Mouse (Mus musculus) layer of hippocampus, adult 8-10 months (tissue): Measurements from ENCODE around the gene Bmpr1b. TPM values are rescaled to one million over a fixed set of nuclear protein-coding genes. Genes with fewer than 3 reads are reported as not detected.

Experiments
- DNase-seq, 2 experiments: peaks; one replicate each; pipeline ENCODE4 v3.0.0; 2022; ENCODE audit warnings: low spot score in 2 of 2
- total RNA-seq, 4 experiments: library from RNA; stranded (reverse); gene quantifications; 2 replicates each; pipeline ENCODE4 v1.2.4; 2022

The Bmpr1b gene
- total RNA-seq, 4 experiments from 2014 or later = 20.4 to 22.9 (median 21.7) TPM

GRCm38 (mm10) chr3:142114190-142114589, 55.0 kb downstream of the Bmpr1b start:
- DNase-seq = no peak

GRCm38 (mm10) chr3:142113208-142113607, 56.0 kb downstream of the Bmpr1b start:
- no peak for DNase-seq

GRCm38 (mm10) chr3:142106227-142106626, 63.0 kb downstream of the Bmpr1b start:
- no peak for DNase-seq

GRCm38 (mm10) chr3:142104027-142104805, 65.0 kb downstream of the Bmpr1b start:
- no peak for DNase-seq

- no peak for DNase-seq
Measured at GRCm38 (mm10) chr3:142103622-142104021, 65.6 kb downstream of the Bmpr1b start.

GRCm38 (mm10) chr3:142099151-142099550, 70.1 kb downstream of the Bmpr1b start:
- no peak for DNase-seq

- DNase-seq = no peak
Measured at GRCm38 (mm10) chr3:142094049-142094448, 75.2 kb downstream of the Bmpr1b start.

- DNase-seq = no peak
Measured at GRCm38 (mm10) chr3:142089684-142090083, 79.5 kb downstream of the Bmpr1b start.

- no peak for DNase-seq
Measured at GRCm38 (mm10) chr3:142085938-142086337, 83.3 kb downstream of the Bmpr1b start.

GRCm38 (mm10) chr3:142084091-142084490, 85.1 kb downstream of the Bmpr1b start:
- no peak for DNase-seq

- DNase-seq = no peak
Measured at GRCm38 (mm10) chr3:142077723-142078302, 91.4 kb downstream of the Bmpr1b start.

- no peak for DNase-seq
Measured at GRCm38 (mm10) chr3:142071601-142072000, 97.6 kb downstream of the Bmpr1b start.

- DNase-seq = no peak
Measured at GRCm38 (mm10) chr3:142066792-142067346, 102.4 kb downstream of the Bmpr1b start.

GRCm38 (mm10) chr3:142065111-142065510, 104.1 kb downstream of the Bmpr1b start:
- no peak for DNase-seq

GRCm38 (mm10) chr3:142063536-142064226, 105.5 kb downstream of the Bmpr1b start:
- peak in 1 of 2 experiments; percentile 21 for DNase-seq

GRCm38 (mm10) chr3:142061267-142061666, 108.0 kb downstream of the Bmpr1b start:
- no peak for DNase-seq

GRCm38 (mm10) chr3:142059890-142060289, 109.3 kb downstream of the Bmpr1b start:
- DNase-seq = no peak

- DNase-seq = no peak
Measured at GRCm38 (mm10) chr3:142050681-142051080, 118.5 kb downstream of the Bmpr1b start.

- DNase-seq = no peak
Measured at GRCm38 (mm10) chr3:142049610-142050009, 119.6 kb downstream of the Bmpr1b start.

- no peak for DNase-seq
Measured at GRCm38 (mm10) chr3:142049093-142049492, 120.1 kb downstream of the Bmpr1b start.

- no peak for DNase-seq
Measured at GRCm38 (mm10) chr3:142048493-142048892, 120.7 kb downstream of the Bmpr1b start.

GRCm38 (mm10) chr3:142043463-142043862, 125.8 kb downstream of the Bmpr1b start:
- DNase-seq = no peak
